ENCODE assay signal across 8 mouse cellular contexts in genomic region chr3:135886659-135887027, GRCm38 (mm10).
DNase-seq lines count a peak whose midpoint lies in the region; ATAC-seq and TF ChIP-seq lines count a peak whose summit lies in the region.

No protein-coding gene starts in this region.

- H3K27me3 ChIP-seq in forebrain, embryonic 11.5 days (ENCODE audit: control insufficient read depth, insufficient read depth, low read length), result no peaks in the 10 kb centered on the region
- H3K27me3 ChIP-seq in hindbrain, embryonic 14.5 days (ENCODE audit: control insufficient read depth, insufficient read depth, low read length), result no peaks in the 10 kb centered on the region
- H3K27me3 ChIP-seq in midbrain, embryonic 11.5 days (ENCODE audit: control insufficient read depth, insufficient read depth, low read length), result no peaks in the 10 kb centered on the region

- no peaks in the 10 kb centered on the region for H3K9me3 ChIP-seq in forebrain, embryonic 11.5 days (ENCODE audit: control insufficient read depth, low read length)
- no peaks in the 10 kb centered on the region for H3K9me3 ChIP-seq in hindbrain, embryonic 14.5 days (ENCODE audit: control insufficient read depth, low read length)
- H3K9me3 ChIP-seq in midbrain, embryonic 11.5 days (ENCODE audit: control insufficient read depth, low read length), result no peaks in the 10 kb centered on the region

- no peaks in the 10 kb centered on the region for H3K36me3 ChIP-seq in forebrain, embryonic 11.5 days (ENCODE audit: control insufficient read depth, insufficient read depth, low read length)
- H3K36me3 ChIP-seq in hindbrain, embryonic 14.5 days (replicated peaks; ENCODE audit: control insufficient read depth, insufficient read depth), result no peaks in the 10 kb centered on the region
- H3K36me3 ChIP-seq in midbrain, embryonic 11.5 days (ENCODE audit: control insufficient read depth, insufficient read depth, low read length), result no peaks in the 10 kb centered on the region

- ATAC-seq in CD4-positive, CD25-positive, alpha-beta regulatory T cell, adult 4 months, result no peak
- peak; percentile 44; the same call in 1 of the 2 replicates for ATAC-seq in forebrain, embryonic 11.5 days (replicated peaks; ENCODE audit: low FRiP score)
- ATAC-seq in hindbrain, embryonic 14.5 days (ENCODE audit: low FRiP score), result peak; percentile 75; the same call in 1 of the 2 replicates
- ATAC-seq in midbrain, embryonic 11.5 days (ENCODE audit: low FRiP score), result peak; percentile 67

- WGBS in forebrain, embryonic 11.5 days, result 41% methylated on average over 12 of the region's 12 CpGs
- 31% methylated on average over 12 of the region's 12 CpGs for WGBS in hindbrain, embryonic 14.5 days
- 44% methylated on average over 12 of the region's 12 CpGs for WGBS in midbrain, embryonic 11.5 days

- H3K9ac ChIP-seq in forebrain, embryonic 11.5 days (ENCODE audit: low read length), result no peak overlapping the region
- no peak overlapping the region for H3K9ac ChIP-seq in hindbrain, embryonic 14.5 days
- H3K9ac ChIP-seq in midbrain, embryonic 11.5 days (ENCODE audit: low read length), result no peak overlapping the region

- peak; percentile 77; the same call in 1 of the 2 replicates for TF ChIP-seq CTCF in brain, embryonic 14.5 days (IDR thresholded peaks at IDR 0.05; ENCODE audit: borderline replicate concordance, extremely low read depth, insufficient read depth, insufficient read length)

- 0 out of 2 replicates have a peak, but pooled peaks cover 2% of the 10 kb centered on the region for H3K4me1 ChIP-seq in forebrain, embryonic 11.5 days (replicated peaks; ENCODE audit: control insufficient read depth, insufficient read depth, low read length)
- H3K4me1 ChIP-seq in hindbrain, embryonic 14.5 days (replicated peaks; ENCODE audit: control insufficient read depth, insufficient read depth, low read length), result peaks cover 8% of the 10 kb centered on the region
- 0 out of 2 replicates have a peak, but pooled peaks cover 2% of the 10 kb centered on the region for H3K4me1 ChIP-seq in midbrain, embryonic 11.5 days (ENCODE audit: control insufficient read depth, insufficient read depth, low read length)

- H3K27ac ChIP-seq in forebrain, embryonic 11.5 days (ENCODE audit: low read depth, low read length), result no peak overlapping the region
- H3K27ac ChIP-seq in hindbrain, embryonic 14.5 days, result no peak overlapping the region
- H3K27ac ChIP-seq in midbrain, embryonic 11.5 days (ENCODE audit: low read depth, low read length), result no peak overlapping the region

- H3K4me2 ChIP-seq in forebrain, embryonic 11.5 days (ENCODE audit: low read depth, low read length, severe bottlenecking), result no peak overlapping the region
- peak overlapping the region; percentile 6; the same call in 1 of the 2 replicates for H3K4me2 ChIP-seq in hindbrain, embryonic 14.5 days (replicated peaks)
- no peak overlapping the region for H3K4me2 ChIP-seq in midbrain, embryonic 11.5 days

- DNase-seq in CD4-positive, CD25-positive, alpha-beta regulatory T cell, adult 2 months (ENCODE audit: low read depth, low spot score), result peak; percentile 62
- peak; percentile 93 for DNase-seq in brain, embryonic 14.5 days (ENCODE audit: low read depth)
- DNase-seq in forebrain, embryonic 11.5 days (ENCODE audit: low spot score), result peak; percentile 76
- peak; percentile 97 for DNase-seq in hindbrain, embryonic 14.5 days (ENCODE audit: low spot score)
- DNase-seq in layer of hippocampus, postnatal 36 days, result peak; percentile 60 to 84
- DNase-seq in midbrain, embryonic 11.5 days (ENCODE audit: low spot score, missing footprints), result peak; percentile 97
- peak; percentile 7 for DNase-seq in skeletal muscle tissue, adult 2 months (ENCODE audit: low read depth, low spot score)

- TF ChIP-seq POLR2A in brain, embryonic 14.5 days (IDR thresholded peaks at IDR 0.05; ENCODE audit: borderline replicate concordance, extremely low read depth, insufficient read depth, insufficient read length, poor library complexity, severe bottlenecking), result no peak

- H3K4me3 ChIP-seq in forebrain, embryonic 11.5 days (ENCODE audit: low read depth, low read length), result no peak overlapping the region
- no peak overlapping the region for H3K4me3 ChIP-seq in hindbrain, embryonic 14.5 days (replicated peaks; ENCODE audit: low read length)
- H3K4me3 ChIP-seq in midbrain, embryonic 11.5 days (ENCODE audit: low read depth, low read length), result no peak overlapping the region

Comparison
In these comparisons a context has a peak if more than half of its experiments do, and no peak if none do; other contexts are left out.
1. DNase-seq: peak in every context shown above with its lines; median percentile 97 in hindbrain, embryonic 14.5 days; 97 in midbrain, embryonic 11.5 days; 93 in brain, embryonic 14.5 days; 76 in forebrain, embryonic 11.5 days; 72 in layer of hippocampus, postnatal 36 days; 62 in CD4-positive, CD25-positive, alpha-beta regulatory T cell, adult 2 months; 7 in skeletal muscle tissue, adult 2 months.